Mouse (Mus musculus) forebrain, embryonic 13.5 days (tissue): Measurements from ENCODE around the gene Dph2. TPM values are rescaled to one million over a fixed set of nuclear protein-coding genes. Genes with fewer than 3 reads are reported as not detected.

ENCODE experiments used
- ATAC-seq: fragments of 200-750 bp; cut with Nextera tagmentation; 2 replicates; pipeline ENCODE4 v1.8.0; 2017
- H3K27ac ChIP-seq: fragments of 300-500 bp; sonication (generic); 2 replicates; pipeline ENCODE4 v1.5.1; 2015; ENCODE audit warnings: inconsistent platforms, mild to moderate bottlenecking, moderate library complexity
- H3K27me3 ChIP-seq: fragments of 300-500 bp; sonication (generic); 2 replicates; pipeline ENCODE4 v1.6.1; 2015; ENCODE audit warnings: mild to moderate bottlenecking, inconsistent platforms
- H3K36me3 ChIP-seq: fragments of 300-500 bp; sonication (generic); 2 replicates; pipeline ENCODE4 v1.6.1; 2015; ENCODE audit warnings: mild to moderate bottlenecking, inconsistent platforms; ENCODE audit not compliant: poor library complexity, severe bottlenecking
- H3K4me1 ChIP-seq: fragments of 300-500 bp; sonication (generic); 2 replicates; pipeline ENCODE4 v1.6.1; 2015; ENCODE audit warnings: inconsistent platforms
- H3K4me2 ChIP-seq: fragments of 300-500 bp; sonication (generic); 2 replicates; pipeline ENCODE4 v1.6.1; 2015; ENCODE audit warnings: inconsistent platforms, mild to moderate bottlenecking, moderate library complexity
- H3K4me3 ChIP-seq: fragments of 300-500 bp; sonication (generic); 2 replicates; pipeline ENCODE4 v1.5.1; 2015; ENCODE audit warnings: mild to moderate bottlenecking, inconsistent platforms
- H3K9ac ChIP-seq: fragments of 300-500 bp; sonication (generic); 2 replicates; pipeline ENCODE4 v1.6.1; 2015; ENCODE audit warnings: mild to moderate bottlenecking, inconsistent platforms
- H3K9me3 ChIP-seq: fragments of 300-500 bp; sonication (generic); replicated peaks from 2 replicates; pipeline ENCODE4 v1.6.1; 2016; ENCODE audit warnings: inconsistent platforms
- WGBS: fragments of 180-500 bp; shearing (Covaris S2); methylation state at CpG from one replicate; pipeline ENCODE4 v1.1.7; 2015; 5-methylcytosine and 5-hydroxymethylcytosine counted together
- polyA plus RNA-seq: library from polyadenylated mRNA; unstranded; fragments of >200 nt; fragmentation: Nextera tagmentation; extraction: Ambion mirVana; gene quantifications from 2 replicates; pipeline ENCODE4 v1.2.1, GENCODE M21; 2015

The Dph2 gene
- polyA plus RNA-seq, 1 experiment from 2014 or later = 27.3 TPM

DNA sequence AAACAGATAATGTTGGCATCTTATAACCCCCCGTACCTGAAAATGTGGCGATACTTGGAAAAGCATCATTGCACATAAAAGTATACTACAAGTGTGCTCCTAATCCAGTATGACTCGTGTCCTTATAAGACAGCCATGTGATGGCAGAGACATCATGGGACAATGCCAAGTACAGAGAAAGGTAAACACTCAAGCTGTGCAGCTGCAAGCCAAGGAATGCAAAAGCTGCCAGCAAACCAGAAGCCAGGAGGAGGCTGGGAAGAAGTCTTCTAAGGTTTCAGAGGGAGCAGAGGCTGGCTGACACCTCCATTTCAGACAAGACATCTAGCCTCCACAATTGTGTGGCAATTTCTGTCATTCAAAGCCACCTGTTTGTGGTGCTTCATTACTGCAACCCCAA, 14.4 kb upstream of the Dph2 start:
- Histone ChIP-seq H3K27me3 (no peaks in the 10 kb centered on the region), H3K27ac (no peak overlapping the region), H3K9ac (no peak overlapping the region), H3K9me3 (no peaks in the 10 kb centered on the region), H3K4me3 (no peak overlapping the region), H3K4me1 (peaks cover 36% of the 10 kb centered on the region), H3K36me3 (peaks cover 57% of the 10 kb centered on the region), H3K4me2 (no peak overlapping the region)
- ATAC-seq = no peak
- WGBS = 93% methylated on average over 3 of the region's 3 CpGs

GRCm38 (mm10) chr4:117904761-117905160, 12.9 kb upstream of the Dph2 start:
- peaks cover 22% of the 10 kb centered on the region for H3K4me1 ChIP-seq
- no peak overlapping the region for H3K4me3 ChIP-seq
- H3K4me2 ChIP-seq = no peak overlapping the region
- no peaks in the 10 kb centered on the region for H3K27me3 ChIP-seq
- H3K27ac ChIP-seq = no peak overlapping the region
- peaks cover 67% of the 10 kb centered on the region for H3K36me3 ChIP-seq
- 92% methylated on average over 8 of the region's 8 CpGs for WGBS
- H3K9ac ChIP-seq = no peak overlapping the region
- no peak for ATAC-seq
- H3K9me3 ChIP-seq = no peaks in the 10 kb centered on the region

- no peak for ATAC-seq
- no peak overlapping the region for H3K4me3 ChIP-seq
- H3K27ac ChIP-seq = no peak overlapping the region
- H3K9me3 ChIP-seq = no peaks in the 10 kb centered on the region
- peaks cover 74% of the 10 kb centered on the region for H3K36me3 ChIP-seq
- H3K27me3 ChIP-seq = no peaks in the 10 kb centered on the region
- no peak overlapping the region for H3K4me2 ChIP-seq
- no peak overlapping the region for H3K9ac ChIP-seq
- 87% methylated on average over 10 of the region's 10 CpGs for WGBS
- peaks cover 15% of the 10 kb centered on the region for H3K4me1 ChIP-seq
Measured at GRCm38 (mm10) chr4:117904094-117904493, 12.3 kb upstream of the Dph2 start.

DNA sequence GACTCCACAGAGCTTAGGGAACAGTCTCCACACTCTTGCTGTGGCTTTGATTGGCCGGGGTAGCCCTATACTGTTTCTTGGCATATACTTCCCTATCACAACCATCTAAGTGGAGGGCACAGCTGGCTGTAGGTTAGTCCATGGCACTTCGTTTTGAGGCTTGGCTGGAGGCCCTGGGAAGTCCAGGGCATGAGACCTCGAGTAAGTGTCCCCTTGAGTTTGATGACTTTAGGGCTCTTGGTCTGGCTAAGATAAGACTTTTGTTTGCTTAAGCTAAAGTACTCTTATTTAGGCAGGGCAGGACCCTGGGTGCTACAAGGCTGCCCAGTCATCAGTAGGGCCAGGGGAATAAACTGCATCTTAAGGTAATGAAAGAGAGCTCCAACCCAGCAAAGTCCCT, 6.3 kb upstream of the Dph2 start:
- no peak overlapping the region for H3K4me3 ChIP-seq
- 88% methylated on average over 3 of the region's 3 CpGs for WGBS
- H3K9ac ChIP-seq = no peak overlapping the region
- no peak overlapping the region for H3K4me2 ChIP-seq
- no peak overlapping the region for H3K27ac ChIP-seq
- peaks cover 92% of the 10 kb centered on the region for H3K36me3 ChIP-seq
- ATAC-seq = no peak
- H3K9me3 ChIP-seq = no peaks in the 10 kb centered on the region
- no peaks in the 10 kb centered on the region for H3K4me1 ChIP-seq
- no peaks in the 10 kb centered on the region for H3K27me3 ChIP-seq

GRCm38 (mm10) chr4:117896031-117896430, 4.2 kb upstream of the Dph2 start:
- Histone ChIP-seq H3K4me3 (no peak overlapping the region), H3K9me3 (no peaks in the 10 kb centered on the region), H3K9ac (no peak overlapping the region), H3K36me3 (peaks cover 71% of the 10 kb centered on the region), H3K27ac (no peak overlapping the region), H3K4me1 (peaks cover 8% of the 10 kb centered on the region), H3K4me2 (no peak overlapping the region), H3K27me3 (no peaks in the 10 kb centered on the region)
- ATAC-seq = no peak
- 98% methylated on average over 6 of the region's 6 CpGs for WGBS

DNA sequence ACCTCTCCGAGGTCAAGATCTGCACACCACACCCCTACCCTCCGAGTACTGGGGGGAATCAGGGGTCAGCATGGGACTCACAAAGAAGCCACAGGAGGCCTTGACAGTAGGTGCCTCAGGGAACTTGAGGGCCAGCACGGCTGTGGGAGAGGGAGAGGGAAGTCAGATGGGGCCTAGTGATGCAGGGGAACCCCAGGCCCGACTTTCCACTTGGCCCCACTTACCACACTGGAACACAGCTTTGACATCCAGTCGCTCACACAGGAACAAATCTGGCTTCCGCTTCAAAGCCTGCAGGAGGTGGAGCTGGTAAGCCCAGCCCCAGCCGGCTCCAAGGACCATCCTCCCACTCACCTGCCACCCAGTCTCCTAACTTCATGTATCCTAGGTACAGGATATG, 3.5 kb upstream of the Dph2 start:
- H3K4me1 ChIP-seq = peaks cover 15% of the 10 kb centered on the region
- H3K36me3 ChIP-seq = peaks cover 67% of the 10 kb centered on the region
- no peaks in the 10 kb centered on the region for H3K9me3 ChIP-seq
- H3K4me2 ChIP-seq = no peak overlapping the region
- H3K9ac ChIP-seq = no peak overlapping the region
- no peaks in the 10 kb centered on the region for H3K27me3 ChIP-seq
- WGBS = 85% methylated on average over 7 of the region's 7 CpGs
- no peak overlapping the region for H3K27ac ChIP-seq
- no peak for ATAC-seq
- H3K4me3 ChIP-seq = no peak overlapping the region

- Histone ChIP-seq H3K4me1 (peaks cover 15% of the 10 kb centered on the region), H3K27ac (no peak overlapping the region), H3K9ac (no peak overlapping the region), H3K4me2 (no peak overlapping the region), H3K27me3 (no peaks in the 10 kb centered on the region), H3K9me3 (no peaks in the 10 kb centered on the region), H3K4me3 (no peak overlapping the region), H3K36me3 (peaks cover 67% of the 10 kb centered on the region)
- ATAC-seq = no peak
- 93% methylated on average over 8 of the region's 8 CpGs for WGBS
Measured at GRCm38 (mm10) chr4:117894601-117895000, 2.8 kb upstream of the Dph2 start.

GRCm38 (mm10) chr4:117893376-117893775, 1.5 kb upstream of the Dph2 start:
- no peak overlapping the region for H3K4me2 ChIP-seq
- no peak for ATAC-seq
- no peak overlapping the region for H3K4me3 ChIP-seq
- H3K9ac ChIP-seq = no peak overlapping the region
- no peak overlapping the region for H3K27ac ChIP-seq
- H3K9me3 ChIP-seq = no peaks in the 10 kb centered on the region
- H3K4me1 ChIP-seq = peaks cover 15% of the 10 kb centered on the region
- no peaks in the 10 kb centered on the region for H3K27me3 ChIP-seq
- 29% methylated on average over 9 of the region's 9 CpGs for WGBS
- peaks cover 63% of the 10 kb centered on the region for H3K36me3 ChIP-seq

GRCm38 (mm10) chr4:117890750-117891149, 1.1 kb downstream of the Dph2 start:
- no peak overlapping the region for H3K27ac ChIP-seq
- H3K9ac ChIP-seq = peak overlapping the region; percentile 66; the same call in 1 of the 2 replicates
- peaks cover 31% of the 10 kb centered on the region for H3K4me1 ChIP-seq
- peak overlapping the region; percentile 74 for H3K4me3 ChIP-seq
- peaks cover 42% of the 10 kb centered on the region for H3K36me3 ChIP-seq
- ATAC-seq = no peak
- WGBS = 51% methylated on average over 8 of the region's 8 CpGs
- H3K4me2 ChIP-seq = peak overlapping the region; percentile 92
- no peaks in the 10 kb centered on the region for H3K9me3 ChIP-seq
- H3K27me3 ChIP-seq = no peaks in the 10 kb centered on the region

- Histone ChIP-seq H3K4me2 (no peak overlapping the region), H3K27ac (no peak overlapping the region), H3K27me3 (no peaks in the 10 kb centered on the region), H3K9me3 (no peaks in the 10 kb centered on the region), H3K9ac (no peak overlapping the region), H3K4me1 (peaks cover 38% of the 10 kb centered on the region), H3K36me3 (peaks cover 42% of the 10 kb centered on the region), H3K4me3 (no peak overlapping the region)
- no peak for ATAC-seq
- 91% methylated on average over 14 of the region's 14 CpGs for WGBS
Measured at GRCm38 (mm10) chr4:117890031-117890430, 1.8 kb downstream of the Dph2 start.

- no peak overlapping the region for H3K27ac ChIP-seq
- H3K9me3 ChIP-seq = no peaks in the 10 kb centered on the region
- H3K4me2 ChIP-seq = no peak overlapping the region
- H3K4me3 ChIP-seq = no peak overlapping the region
- 93% methylated on average over 15 of the region's 15 CpGs for WGBS
- no peak for ATAC-seq
- no peak overlapping the region for H3K9ac ChIP-seq
- peaks cover 42% of the 10 kb centered on the region for H3K36me3 ChIP-seq
- H3K4me1 ChIP-seq = peaks cover 38% of the 10 kb centered on the region
- H3K27me3 ChIP-seq = no peaks in the 10 kb centered on the region
Measured at GRCm38 (mm10) chr4:117889471-117889870, 2.4 kb downstream of the Dph2 start.

DNA sequence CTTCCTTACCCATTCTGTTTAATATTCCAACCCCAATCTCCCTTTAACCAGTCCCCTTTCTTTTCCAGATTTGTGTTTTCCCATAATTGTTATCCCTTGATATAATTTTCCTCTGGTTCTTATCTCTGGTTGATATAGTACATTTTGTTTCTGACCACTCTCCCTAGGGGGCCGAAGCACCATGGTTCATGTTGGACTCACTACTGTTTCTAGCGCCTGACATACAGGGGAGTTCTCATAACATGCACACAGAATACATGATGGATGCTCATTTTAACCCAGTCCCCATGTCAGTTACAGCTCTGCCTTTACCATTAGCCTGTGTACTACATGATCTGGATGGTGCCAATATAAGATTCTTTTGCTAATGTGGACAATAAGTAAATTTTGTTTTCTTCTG, 3.9 kb downstream of the Dph2 start:
- Histone ChIP-seq H3K9me3 (no peaks in the 10 kb centered on the region), H3K4me1 (peaks cover 47% of the 10 kb centered on the region), H3K4me2 (peak overlapping the region; percentile 88), H3K27ac (no peak overlapping the region), H3K4me3 (peak overlapping the region; percentile 92), H3K36me3 (peaks cover 40% of the 10 kb centered on the region), H3K27me3 (no peaks in the 10 kb centered on the region), H3K9ac (peak overlapping the region; percentile 93)
- ATAC-seq = no peak
- WGBS = 87% methylated on average over 2 of the region's 2 CpGs

DNA sequence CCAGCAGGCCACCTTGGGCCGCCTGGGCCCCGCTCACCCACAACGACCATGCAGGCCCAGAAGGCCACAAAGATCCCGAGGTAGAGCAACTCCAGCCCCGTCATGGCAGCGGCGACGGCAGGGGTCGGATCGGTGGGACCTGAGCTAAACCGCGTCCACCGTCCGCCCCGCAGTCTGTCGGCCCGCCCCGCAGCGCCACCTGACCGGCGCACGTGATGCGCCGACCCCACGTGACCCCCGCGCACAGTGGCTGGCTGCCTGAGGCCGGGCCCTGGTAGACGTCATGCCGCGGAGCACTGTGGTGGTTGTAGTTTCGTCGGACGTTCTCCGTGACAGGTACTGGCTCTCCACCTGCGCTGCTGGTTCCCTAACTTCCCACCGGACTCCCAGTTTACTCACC, 4.7 kb downstream of the Dph2 start, which contains the start of gene Atp6v0b:
Atp6v0b (minus strand) TSS at position 201 of the 400 bp plus-strand sequence.
- H3K4me2 ChIP-seq = peak within 1 kb of the TSS; percentile 88
- H3K9me3 ChIP-seq = no peaks in the 10 kb centered on the region
- peaks cover 40% of the 10 kb centered on the region for H3K36me3 ChIP-seq
- peak; percentile 89 for ATAC-seq
- H3K4me3 ChIP-seq = peak within 1 kb of the TSS; percentile 92
- peaks cover 50% of the 10 kb centered on the region for H3K4me1 ChIP-seq
- H3K27ac ChIP-seq = no peak within 1 kb of the TSS
- WGBS = under 1% methylated on average over 37 of the region's 37 CpGs
- H3K9ac ChIP-seq = peak within 1 kb of the TSS; percentile 93
- H3K27me3 ChIP-seq = no peaks in the 10 kb centered on the region
